Mouse (Mus musculus) R1 (cell line): ENCODE measurements around the gene Armc10.
"Not testable (repeated sequence)": the region's sequence is repeated elsewhere in the genome, so short reads cannot be mapped to it uniquely, and the experiment has no call there.

ENCODE experiments used
- DNase-seq: peaks from one replicate; pipeline ENCODE4 v3.0.0-alpha.2; 2018; ENCODE audit warnings: low read depth, low spot score

The Armc10 gene

GRCm38 (mm10) chr5:21667191-21668137 lies 21.9 kb downstream of the Armc10 start:
- peak; percentile 56 for DNase-seq

GRCm38 (mm10) chr5:21669307-21669706 lies 23.7 kb downstream of the Armc10 start:
- no peak for DNase-seq

- DNase-seq, result peak; percentile 73
Observed at GRCm38 (mm10) chr5:21672812-21673635, 27.4 kb downstream of the Armc10 start.

- DNase-seq, result no peak
Observed at GRCm38 (mm10) chr5:21673742-21674141, 28.1 kb downstream of the Armc10 start.

GRCm38 (mm10) chr5:21675019-21675418 lies 29.4 kb downstream of the Armc10 start:
- peak; percentile 21 for DNase-seq

- peak; percentile 34 for DNase-seq
Observed at GRCm38 (mm10) chr5:21675494-21675893, 29.9 kb downstream of the Armc10 start.

- peak; percentile 82 for DNase-seq
Observed at GRCm38 (mm10) chr5:21677939-21678338, 32.3 kb downstream of the Armc10 start.

GRCm38 (mm10) chr5:21678363-21678762 lies 32.8 kb downstream of the Armc10 start:
- no peak for DNase-seq

- no peak for DNase-seq
Observed at GRCm38 (mm10) chr5:21680029-21680428, 34.4 kb downstream of the Armc10 start.

GRCm38 (mm10) chr5:21680940-21681339 lies 35.3 kb downstream of the Armc10 start:
- DNase-seq, result no peak

GRCm38 (mm10) chr5:21683811-21684210 lies 38.2 kb downstream of the Armc10 start:
- DNase-seq, result peak; percentile 90

- no peak for DNase-seq
Observed at GRCm38 (mm10) chr5:21685001-21685400, 39.4 kb downstream of the Armc10 start.

- DNase-seq, result no peak
Observed at GRCm38 (mm10) chr5:21687042-21687441, 41.4 kb downstream of the Armc10 start.

- no peak for DNase-seq
Observed at GRCm38 (mm10) chr5:21692230-21692629, 46.6 kb downstream of the Armc10 start.

- DNase-seq, result no peak
Observed at GRCm38 (mm10) chr5:21693372-21693870, 47.8 kb downstream of the Armc10 start.

GRCm38 (mm10) chr5:21694854-21695490 lies 49.4 kb downstream of the Armc10 start:
- no peak for DNase-seq

- DNase-seq, result not testable (repeated sequence)
Observed at GRCm38 (mm10) chr5:21699555-21699954, 53.9 kb downstream of the Armc10 start.

GRCm38 (mm10) chr5:21700272-21700821 lies 54.7 kb downstream of the Armc10 start:
- no peak for DNase-seq

- peak; percentile 86 for DNase-seq
Observed at GRCm38 (mm10) chr5:21700934-21701333, 55.3 kb downstream of the Armc10 start.

GRCm38 (mm10) chr5:21701351-21702008 lies 55.9 kb downstream of the Armc10 start, which contains the start of gene Napepld:
Gene Napepld, minus strand, starts transcription at chr5:21701396.
- DNase-seq, result peak; percentile 94

GRCm38 (mm10) chr5:21702009-21702364 lies 56.4 kb downstream of the Armc10 start:
- no peak for DNase-seq
